Mouse (Mus musculus) heart, postnatal 14 days (tissue): ENCODE results near the gene Wsb2. TPM values are rescaled to one million over a fixed set of nuclear protein-coding genes. Genes with fewer than 3 reads are reported as not detected.
A peak's percentile ranks its signal among the peaks of the same experiment; 100 is the strongest.
"Not testable (repeated sequence)": the region's sequence is repeated elsewhere in the genome, so short reads cannot be mapped to it uniquely, and the experiment has no call there.

ENCODE experiments used
- DNase-seq, 2 experiments: peaks; one replicate each; pipeline ENCODE4 v3.0.0; 2021 to 2022
- intact Hi-C: fragments of 180-260 bp; cut with DNase I; formaldehyde crosslinking; loops from one replicate; pipeline ENCODE4 v1.15.1; 2025
- total RNA-seq, 2 experiments: library from RNA; stranded (reverse); gene quantifications; 2 replicates each; pipeline ENCODE4 v1.2.3; 2021

Wsb2 gene
- total RNA-seq, 2 experiments from 2014 or later: 96.8 to 103 TPM

DNA sequence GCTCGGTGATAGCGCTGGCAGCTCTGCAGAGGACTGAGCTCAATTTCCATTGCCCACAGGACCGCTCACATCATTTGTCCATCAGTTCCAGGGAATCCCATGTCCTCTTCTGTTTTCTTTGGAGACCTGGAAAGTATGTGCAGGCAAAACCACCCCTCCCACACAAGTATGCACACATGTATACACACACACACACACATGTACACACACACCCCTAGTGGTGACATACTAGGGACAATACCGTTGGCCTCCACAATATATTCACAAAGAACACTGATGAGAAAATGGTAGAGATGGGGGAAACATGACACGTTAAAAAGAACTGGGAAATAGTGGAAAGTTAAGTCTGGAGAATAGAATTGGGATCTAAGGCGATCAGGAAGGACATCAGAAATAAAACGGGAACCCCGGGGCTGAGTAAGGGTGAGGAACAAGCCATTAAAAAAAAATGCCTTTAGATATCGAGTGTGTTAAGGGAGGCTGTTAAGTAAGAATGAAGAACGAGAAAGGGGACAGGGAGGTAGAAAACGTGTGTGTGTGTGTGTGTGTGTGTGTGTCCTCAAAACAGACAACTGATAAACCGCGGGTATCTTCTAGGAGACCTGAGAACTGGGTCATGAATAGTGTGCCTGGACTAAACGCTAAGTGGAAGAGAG, 1.3 kb upstream of the Wsb2 start:
- DNase-seq: no peak

DNA sequence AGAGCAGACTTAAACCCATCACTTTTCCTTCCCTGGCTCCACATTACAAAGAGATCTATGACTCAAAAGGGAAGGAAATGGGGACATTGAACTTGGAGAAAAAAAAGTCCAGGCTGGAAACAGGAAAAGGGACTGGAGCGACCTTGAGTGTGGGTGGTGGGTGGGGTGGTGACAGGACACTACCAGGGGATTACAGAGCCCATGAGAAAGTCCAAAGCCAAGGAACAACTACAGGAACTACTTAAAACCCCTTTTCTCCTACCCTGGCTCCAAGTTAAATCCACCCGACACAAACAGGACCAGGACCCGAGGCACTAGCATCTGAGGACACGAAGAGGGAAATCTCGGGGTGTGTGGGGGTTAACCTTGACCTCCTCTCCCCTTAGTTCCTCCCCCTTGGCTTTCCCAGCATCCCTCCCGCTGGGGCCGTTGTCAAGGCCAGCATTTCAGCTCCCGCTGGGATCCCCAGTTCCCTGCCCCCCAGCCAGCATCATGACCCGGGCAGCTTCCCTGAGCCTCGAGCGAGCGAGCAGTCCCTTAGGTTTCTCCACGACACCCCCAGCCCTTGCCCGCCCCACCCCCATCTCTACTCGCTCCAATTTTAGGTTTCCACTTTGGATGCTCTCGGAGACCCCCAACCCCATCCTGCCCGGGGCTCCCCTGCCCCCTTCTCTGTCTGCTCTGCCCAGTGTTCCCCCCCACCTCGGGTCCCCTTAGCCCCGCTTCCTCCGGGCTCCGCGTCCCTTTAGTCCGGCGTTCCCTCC, 557 bp upstream of the Wsb2 start:
- peak; percentile 70 to 76 for DNase-seq
- intact Hi-C loops: loop anchor here (1.0 kb wide), 1 partner anchor 37 kb away; the partner anchor contains the start of gene Vsig10

More for the DNA sequence above, 1.3 kb upstream of the Wsb2 start:
- intact Hi-C loops: no loop called here

DNA sequence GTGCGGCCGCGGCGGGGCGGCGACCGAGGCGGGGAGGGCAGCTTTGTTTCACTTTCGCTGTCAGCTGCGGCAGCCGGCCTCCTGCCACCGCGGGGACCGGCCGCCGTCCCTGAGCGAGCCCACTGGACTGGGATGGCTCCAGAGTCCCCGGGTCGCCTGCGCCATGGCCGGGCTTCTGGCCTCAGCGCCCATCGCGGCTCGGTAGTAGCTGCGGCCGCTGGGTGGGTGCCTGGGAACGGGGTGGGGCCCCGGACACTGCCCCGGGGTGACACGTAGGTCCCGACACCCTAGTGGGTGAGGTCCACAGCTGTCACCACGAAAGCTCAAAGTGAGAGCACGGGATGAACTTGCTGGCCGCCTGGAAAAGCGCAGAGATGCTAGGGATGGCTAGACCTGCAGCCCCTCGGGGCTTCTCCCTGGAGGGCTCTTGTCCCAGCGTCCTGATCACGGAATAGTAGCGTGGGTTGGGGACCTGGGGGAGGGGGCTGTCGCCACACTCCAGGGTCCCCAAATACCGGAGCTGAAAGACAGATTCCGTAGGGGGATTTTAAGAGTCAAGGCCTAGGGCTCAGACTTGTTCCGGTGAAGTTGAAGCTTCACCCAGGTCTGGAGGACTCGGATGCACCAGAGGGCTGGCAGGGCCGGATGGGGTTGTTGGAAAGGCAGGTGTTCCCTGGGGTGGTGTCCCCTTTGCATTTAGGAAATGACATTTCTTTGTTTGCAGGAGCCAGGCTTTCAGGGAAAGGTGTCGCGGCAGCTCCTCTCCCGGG, 559 bp downstream of the Wsb2 start:
- DNase-seq: peak in 1 of 2 experiments; percentile 66
- intact Hi-C loops: loop anchor here (1.0 to 2.0 kb wide), 2 partner anchors 38 to 71 kb away; partner anchors contain the start of genes Pebp1 and Vsig10

DNA sequence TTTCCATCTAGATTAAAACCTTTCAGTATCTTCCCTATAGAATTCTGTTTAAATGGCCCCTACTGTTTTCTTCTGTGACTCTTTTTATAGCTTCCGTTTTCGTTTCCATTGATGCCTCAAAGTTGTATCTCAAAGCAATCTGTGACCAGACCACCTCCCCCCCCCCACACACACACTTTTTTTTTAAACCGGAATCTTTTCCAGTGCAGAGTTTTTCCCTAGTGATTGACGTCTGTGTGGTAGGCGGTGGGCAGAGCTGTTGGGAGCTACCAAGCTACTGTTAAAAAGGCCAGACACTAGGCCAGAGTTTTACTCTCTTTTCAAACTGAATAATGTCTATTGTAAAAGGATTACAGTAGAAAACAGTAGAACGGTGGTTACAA, 1.1 kb downstream of the Wsb2 start:
- intact Hi-C loops: loop anchor here (2.0 kb wide), 1 partner anchor 71 kb away; the partner anchor contains the start of gene Pebp1
- no peak for DNase-seq

DNA sequence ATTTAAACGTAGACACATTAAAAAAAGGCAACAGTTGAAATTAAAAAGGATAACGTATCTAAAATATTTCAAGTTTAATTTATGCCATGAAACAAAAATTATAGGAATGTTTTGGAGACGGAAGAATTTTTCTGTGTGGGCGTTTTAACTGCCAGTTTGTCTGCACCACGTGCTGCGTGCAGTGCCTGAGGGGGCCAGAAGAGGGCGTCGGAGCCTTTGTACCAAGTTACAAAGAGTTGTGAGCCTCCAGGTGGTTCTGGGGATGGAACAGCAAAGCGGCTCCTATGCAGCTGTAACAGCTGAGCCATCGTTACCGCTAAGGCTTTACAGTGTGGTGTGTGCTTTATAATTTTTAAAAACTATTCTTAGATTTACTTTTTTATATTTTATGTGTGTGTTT, 1.6 kb downstream of the Wsb2 start:
- intact Hi-C loops: loop anchor here (2.0 kb wide), 1 partner anchor 72 kb away; the partner anchor contains the start of gene Pebp1
- peak; percentile 59 to 84 for DNase-seq

DNA sequence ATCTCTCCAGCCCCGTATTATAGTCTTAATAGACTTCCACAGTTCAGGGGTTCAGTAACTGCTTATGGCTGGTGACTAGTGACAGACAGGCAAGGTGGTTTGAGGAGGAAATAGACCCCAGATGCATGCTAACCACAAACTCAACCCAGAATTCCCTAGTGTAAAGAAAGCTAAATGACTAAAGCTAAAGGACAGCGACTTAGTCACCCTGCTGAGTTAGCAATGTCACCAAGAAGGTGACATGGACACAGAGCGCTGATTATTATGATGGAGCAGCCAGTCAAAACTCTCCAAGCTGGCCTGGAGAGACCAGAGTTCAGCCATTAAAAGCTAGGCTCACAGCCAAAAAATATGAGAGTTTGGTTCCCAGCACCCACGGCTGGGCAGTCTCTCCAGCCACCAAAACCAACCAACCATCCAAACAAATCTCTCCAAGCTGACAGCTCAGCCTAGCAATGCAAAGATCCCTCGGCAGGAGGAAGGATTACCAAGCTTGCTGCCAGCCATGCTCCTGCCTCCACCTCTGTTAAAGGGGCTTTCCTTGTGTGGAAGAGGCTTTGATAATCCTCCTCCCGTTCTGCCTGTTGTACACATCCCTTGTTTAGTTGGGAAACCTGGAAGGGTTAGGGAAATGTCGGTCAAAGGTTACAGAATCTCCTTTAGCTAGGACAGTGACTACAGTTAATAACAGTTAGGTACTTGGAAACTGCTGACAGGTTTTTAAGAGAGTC, 2.6 kb downstream of the Wsb2 start:
- intact Hi-C loops: loop anchor here (2.0 kb wide), 1 partner anchor 73 kb away; the partner anchor contains the start of gene Pebp1
- no peak for DNase-seq

DNA sequence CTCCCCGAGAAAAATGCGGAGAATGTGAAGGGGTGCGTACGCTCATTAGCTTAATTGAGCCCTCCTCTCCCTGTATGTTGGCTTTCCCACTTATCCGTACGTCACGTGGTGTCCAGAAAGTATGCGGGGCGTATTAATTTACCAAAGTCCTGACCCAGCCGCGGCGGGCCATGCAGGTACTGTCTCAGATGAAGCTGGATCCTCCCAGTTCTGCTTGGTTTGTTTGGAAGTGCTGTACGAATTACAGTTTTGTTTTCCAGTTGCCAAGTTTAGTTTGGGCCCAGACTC, 3.1 kb downstream of the Wsb2 start:
- no peak for DNase-seq
- intact Hi-C loops: no loop called here

DNA sequence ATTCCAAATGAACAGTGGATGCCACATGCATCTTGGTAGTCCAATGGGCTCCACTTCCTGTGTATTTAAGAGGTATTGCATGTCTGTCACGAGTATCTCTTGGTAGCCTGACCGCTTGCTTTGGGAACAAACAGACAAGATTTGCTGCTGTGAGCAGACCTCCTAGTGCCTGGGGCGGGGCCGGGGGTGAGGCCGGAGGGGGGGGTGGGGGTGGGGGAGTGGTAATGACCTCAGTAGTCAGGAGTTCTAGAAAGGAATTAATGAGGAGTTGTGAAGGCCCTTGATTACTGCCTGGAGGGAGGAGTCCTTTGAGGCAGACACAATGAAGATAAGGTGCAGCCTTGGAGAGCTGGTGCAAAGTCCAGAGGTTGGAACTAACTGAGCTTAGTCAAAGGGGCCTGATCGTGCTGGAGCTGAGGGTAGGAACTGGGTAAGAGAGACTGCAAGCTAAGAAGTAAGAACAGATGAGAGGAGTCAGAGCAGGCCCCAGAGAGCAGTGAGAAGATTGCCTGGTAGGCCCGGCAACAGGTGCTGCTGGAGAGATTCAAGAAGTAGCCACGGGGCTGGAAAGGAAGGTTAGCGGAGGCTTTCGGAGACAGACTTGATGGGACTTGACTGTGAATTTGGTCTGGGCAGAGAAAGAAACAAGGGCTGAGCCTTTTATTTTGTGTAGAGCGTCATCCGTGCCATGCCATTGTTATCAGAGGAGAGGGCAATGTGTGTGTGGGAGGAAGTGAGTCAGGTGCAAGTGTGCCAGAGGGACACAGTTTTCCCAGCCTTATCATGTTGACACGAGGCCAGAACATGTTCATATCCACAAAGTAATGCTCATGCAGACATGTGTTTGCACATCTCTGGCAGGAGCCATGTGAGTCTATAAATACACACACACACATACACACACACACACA, 3.8 kb downstream of the Wsb2 start:
- no peak for DNase-seq
- intact Hi-C loops: no loop called here

DNA sequence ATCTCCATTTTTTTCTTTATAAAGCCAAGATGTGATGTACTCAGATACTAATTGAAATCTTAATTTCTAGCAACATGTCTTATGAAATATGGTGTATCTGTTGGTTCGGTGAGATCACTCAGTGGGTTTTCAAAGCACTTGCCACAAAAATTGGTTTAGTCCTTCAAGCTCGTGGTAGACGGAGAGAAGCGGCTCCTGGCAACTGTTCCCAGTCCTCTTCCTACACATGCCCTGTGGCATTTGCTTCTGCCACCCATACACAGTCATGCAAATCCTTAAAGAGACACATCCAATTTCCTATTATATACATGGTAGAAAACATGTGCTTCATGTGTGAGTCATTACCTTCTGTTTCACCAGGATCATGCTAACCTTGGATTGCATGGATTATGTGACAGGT, 4.5 kb downstream of the Wsb2 start:
- DNase-seq: no peak
- intact Hi-C loops: no loop called here

DNA sequence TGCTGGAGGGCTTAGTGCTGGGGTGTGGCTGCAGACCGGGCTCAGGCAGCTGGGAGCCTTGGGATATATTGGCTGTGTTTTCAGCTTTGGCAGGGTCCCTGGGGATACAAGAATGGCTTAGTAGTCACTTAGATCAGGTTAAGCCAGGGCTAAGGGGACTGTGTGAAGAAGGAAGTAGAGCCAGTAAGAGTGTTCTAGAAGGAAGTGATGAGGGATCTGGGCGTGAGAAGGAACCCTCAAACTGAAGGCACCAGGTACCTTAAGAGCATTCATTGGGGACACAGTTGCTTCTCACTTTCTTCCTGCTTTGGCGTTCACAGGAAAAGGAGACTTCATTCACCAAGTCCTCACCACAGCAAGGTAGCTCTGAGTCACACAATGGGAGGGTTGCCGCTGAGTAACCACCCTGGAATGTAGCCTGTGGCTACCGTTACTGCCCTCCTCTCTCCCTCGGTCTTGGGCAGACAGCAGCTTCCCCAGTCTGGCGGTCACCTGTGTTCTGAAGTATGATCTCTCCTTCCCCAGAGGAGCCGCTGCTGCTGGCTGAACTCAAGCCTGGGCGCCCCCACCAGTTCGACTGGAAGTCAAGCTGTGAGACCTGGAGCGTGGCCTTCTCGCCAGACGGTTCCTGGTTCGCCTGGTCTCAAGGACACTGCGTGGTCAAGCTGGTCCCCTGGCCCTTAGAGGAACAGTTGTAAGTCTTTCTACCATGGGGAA, 6.1 kb downstream of the Wsb2 start:
- intact Hi-C loops: no loop called here
- DNase-seq: peak in 1 of 2 experiments; percentile 15

DNA sequence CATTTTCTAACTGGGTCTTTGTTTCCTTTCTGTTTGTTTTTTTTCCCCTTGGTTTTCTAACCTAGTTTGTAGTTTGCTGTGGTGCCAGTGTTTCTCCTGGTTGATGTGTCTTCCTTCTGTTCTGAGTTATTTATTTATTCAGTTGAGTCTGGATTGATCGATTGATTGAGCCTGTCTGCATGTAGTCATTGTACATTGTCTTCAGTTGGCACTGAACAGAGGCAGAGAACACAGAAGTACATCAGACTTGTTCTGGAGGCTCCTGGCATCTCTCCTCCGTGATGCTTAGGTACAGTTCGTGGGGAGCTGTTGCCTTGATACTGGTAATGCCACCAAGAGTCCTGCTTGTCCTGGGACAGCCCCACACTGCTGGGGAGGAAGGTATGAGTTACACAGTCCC, 7.7 kb downstream of the Wsb2 start:
- DNase-seq: no peak
- intact Hi-C loops: no loop called here

DNA sequence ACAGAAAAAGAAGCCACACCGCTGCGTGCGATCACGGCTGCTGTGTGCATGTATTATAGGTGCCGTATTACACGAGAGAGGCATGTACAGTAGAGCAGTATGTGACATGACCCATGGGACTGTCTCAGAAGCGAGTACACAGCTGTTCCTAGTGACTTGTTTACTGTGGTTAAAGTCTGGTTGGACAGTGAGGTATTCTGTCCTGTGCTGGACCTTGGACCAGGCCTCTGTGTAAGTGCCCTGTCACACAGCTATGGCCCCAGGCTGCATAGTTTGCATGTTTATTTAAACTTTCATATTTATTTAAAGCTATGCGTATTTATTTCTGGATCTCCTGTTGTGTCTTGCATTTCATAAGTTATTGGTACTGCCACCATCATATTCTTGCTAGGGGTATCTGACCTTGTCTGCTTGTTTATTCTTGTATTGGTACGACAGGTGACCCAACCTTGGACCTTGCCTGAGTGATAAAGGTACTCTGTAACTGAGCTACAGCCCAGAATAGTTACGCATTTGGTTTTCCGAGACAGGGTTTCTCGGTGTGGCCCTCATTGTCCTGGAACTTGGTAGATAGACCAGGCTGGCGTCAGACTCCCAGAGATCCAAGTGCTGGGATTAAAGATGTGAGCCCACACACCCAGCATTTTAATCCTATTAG, 8.9 kb downstream of the Wsb2 start:
- DNase-seq: no peak
- intact Hi-C loops: no loop called here

DNA sequence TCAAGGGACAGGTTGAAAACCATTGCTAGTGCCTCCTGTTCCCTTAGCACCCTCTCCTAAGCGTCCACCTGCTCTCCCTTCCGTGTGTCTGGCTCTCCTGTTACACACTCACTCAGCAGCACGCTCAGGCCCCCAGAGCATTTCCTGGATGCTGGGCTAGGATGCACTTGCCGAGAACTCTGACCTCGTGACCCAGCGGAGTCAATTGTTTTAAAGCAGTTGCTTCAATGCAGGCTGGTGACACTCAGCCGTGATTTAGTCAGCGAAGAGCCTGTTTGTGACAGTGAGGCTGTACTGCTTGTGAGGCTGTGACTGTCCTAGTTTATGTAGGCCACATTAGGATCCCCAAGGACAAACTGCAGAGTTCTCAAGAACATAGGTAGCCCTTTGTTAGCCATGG, 10.1 kb downstream of the Wsb2 start:
- DNase-seq: no peak
- intact Hi-C loops: no loop called here

DNA sequence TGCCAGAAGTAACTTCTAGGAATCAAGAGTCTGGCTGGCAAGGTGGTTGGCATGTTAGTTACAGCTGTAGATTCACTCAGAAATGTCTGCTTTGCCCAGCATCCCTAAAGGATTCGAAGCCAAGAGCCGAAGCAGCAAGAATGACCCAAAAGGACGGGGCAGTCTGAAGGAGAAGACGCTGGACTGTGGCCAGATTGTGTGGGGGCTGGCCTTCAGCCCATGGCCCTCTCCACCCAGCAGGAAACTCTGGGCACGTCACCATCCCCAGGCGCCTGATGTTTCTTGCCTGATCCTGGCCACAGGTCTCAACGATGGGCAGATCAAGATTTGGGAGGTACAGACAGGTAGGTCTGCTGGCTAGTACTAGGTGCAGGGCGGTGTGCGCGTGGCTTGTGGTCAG, 13.5 kb downstream of the Wsb2 start:
- peak in 1 of 2 experiments; percentile 45 for DNase-seq
- intact Hi-C loops: no loop called here

DNA sequence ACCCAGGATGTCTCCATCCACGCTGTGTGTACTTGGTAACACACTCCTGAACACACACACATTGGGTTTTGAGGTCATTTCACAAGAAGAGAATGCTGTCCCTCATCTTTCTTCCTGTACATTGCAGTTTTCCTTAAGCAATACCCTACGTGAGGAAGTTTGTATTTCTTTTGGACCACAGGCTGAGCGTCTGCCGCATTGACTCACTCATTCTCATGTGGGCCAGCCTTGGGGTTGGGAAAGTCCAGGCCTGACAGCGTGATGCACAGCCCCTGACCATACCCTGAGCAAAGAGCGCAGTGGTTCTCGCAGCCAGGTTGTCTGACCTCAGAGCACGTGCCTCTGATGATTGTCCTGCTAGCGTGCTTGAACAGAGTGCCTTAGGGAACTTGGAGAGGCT, 16.3 kb downstream of the Wsb2 start:
- no peak for DNase-seq
- intact Hi-C loops: no loop called here

DNA sequence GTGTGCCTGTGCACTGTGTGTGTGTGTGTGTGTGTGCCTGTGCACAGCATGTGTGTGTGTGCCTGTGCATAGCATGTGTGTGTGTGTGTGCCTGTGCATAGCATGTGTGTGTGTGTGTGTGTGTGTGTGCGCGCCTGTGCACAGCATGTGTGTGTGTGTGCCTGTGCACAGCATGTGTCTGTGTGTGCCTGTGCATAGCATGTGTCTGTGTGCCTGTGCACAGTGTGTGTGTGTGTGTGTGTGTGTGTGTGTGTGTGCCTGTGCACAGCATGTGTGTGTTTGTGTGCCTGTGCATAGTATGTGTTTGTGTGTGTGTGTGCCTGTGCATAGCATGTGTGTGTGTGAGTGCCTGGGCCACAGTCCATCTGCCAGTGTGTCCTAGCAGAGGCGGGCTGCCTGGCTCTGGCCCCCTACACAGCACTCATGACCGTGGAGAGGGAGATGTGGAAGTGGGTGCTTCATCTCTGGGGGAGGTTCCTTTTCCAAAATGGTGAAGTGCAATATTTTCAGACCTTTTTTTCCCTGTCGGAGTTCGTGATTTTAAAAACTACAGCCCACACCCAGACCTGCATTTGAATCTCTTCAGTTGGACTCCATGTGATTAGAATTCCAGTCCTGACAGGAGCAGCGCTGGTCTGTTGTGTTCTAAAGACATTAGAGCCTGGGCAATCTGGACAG, 17.4 kb downstream of the Wsb2 start:
- no peak for DNase-seq
- intact Hi-C loops: no loop called here

DNA sequence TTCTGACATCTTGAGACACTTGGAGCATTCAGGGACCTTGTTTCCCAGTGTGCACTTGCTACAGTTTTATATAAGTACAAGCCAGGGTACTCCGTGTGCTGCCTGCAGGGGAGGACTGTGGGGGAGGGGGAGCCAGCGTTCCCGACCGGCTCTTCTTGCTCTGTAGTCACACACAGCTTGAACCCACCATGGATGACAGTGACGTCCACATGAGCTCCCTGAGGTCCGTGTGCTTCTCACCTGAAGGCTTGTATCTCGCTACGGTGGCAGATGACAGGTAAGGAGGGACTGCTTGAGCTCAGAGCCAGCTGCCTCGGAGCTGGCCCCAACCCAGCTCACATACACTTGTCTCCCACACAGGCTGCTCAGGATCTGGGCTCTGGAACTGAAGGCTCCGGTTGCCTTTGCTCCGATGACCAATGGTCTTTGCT, 19.2 kb downstream of the Wsb2 start:
- no peak for DNase-seq
- intact Hi-C loops: no loop called here

DNA sequence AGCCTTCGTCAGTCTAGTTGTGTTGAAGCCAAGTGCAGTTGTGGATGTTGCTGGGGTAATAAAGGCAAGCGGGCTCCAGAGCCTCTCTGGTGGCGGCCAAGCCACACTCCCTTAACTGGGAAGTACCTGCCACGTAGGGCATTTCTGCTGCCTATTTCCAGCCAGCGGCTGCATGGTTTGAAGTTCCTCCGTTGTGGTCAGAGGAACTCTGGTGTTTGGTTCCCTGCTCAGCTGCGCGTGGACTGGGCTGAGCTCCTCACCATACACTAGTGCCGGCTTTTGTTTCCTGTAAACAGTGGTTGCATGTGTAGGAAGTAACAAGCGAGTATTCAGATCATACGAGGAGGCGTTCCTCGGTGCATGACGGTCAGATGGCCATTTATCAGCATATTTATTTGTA, 20.6 kb downstream of the Wsb2 start:
- not testable (repeated sequence) for DNase-seq

More for the DNA sequence above, 20.6 kb downstream of the Wsb2 start:
- intact Hi-C loops: not testable (repeated sequence)
